Mouse (Mus musculus): ENCODE results near the gene Actr3.

Gene Actr3

DNA sequence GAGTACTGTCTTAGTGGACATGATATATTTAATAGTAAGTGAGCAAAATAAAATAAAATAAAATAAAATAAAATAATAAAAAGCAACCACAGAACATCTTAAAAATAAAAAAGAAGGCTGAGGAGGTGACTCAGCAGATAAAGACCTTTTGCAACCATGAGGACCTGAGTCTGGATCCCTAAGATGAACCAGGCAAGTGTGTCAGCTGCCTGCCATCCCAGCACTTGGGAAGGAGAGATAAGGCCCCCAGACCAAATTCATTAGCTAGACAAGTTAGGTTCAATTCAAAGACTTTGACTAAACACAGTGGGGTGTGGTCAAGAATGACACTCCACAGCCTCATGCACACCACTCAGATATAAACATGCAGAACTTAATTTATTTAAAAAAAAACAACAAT is 12.4 kb upstream of the Actr3 start:
- ChIA-PET POLR2A (interaction anchor here in 2 of 4 experiments (2.2 to 2.9 kb wide), 3 partner anchors 12 to 13 kb away, joined by 5 to 18 read pairs (median 13); partner anchors contain the start of gene Actr3 (in 2 of the 2)), CTCF (no interaction called here)

DNA sequence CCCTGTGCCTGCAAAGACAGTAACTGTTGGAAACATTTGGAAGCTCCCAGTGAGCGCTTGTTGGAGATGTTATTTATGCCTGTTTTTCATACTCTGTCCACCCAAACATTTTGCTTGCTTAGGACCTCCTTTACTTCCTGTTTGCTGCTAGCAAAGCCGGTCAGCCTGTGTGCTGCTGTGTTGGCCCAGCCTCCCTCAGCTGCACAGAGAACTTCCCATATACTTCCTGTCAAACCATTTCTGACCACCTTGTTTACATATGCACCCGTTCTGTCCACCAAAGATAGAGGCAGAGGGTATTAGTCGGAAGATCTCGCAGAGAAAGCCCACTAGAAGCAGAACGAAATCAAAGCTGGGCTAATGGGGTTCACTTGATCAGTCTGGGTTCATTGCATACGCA is 6.2 kb upstream of the Actr3 start:
- ChIA-PET POLR2A (interaction anchor here in 2 of 4 experiments (0.8 to 2.2 kb wide), 2 partner anchors 10 to 71 kb away, joined by 3 to 5 read pairs; no protein-coding TSS in a partner anchor), CTCF (interaction anchor here in 1 of 4 experiments (0.7 kb wide), 1 partner anchor 1172 kb away, joined by 4 read pairs; no protein-coding TSS in a partner anchor)

DNA sequence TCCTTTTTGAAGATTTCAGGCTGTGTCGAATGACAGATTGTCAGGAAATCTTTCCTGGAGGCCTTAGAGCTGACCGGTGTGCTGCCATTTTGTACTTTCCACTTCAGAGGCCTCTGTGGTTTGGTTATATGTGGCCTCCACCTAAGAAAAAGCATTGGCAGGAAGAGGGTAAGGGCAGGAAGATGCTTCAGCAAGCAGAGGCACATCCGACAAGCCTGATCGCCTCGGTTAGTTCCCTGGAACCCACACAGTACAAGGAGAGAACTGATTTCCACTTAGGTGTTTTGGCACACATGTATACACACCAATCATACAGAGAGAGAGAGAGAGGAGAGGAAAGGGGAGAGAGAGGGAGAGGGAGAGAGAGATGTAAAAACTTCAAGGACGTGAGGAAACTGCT is 5.7 kb upstream of the Actr3 start:
- POLR2A ChIA-PET: interaction anchor here in 2 of 4 experiments (0.8 to 2.2 kb wide), 2 partner anchors 9 to 70 kb away, joined by 3 to 5 read pairs; no protein-coding TSS in a partner anchor
- CTCF ChIA-PET: interaction anchor here in 1 of 4 experiments (0.7 kb wide), 1 partner anchor 1173 kb away, joined by 4 read pairs; no protein-coding TSS in a partner anchor

DNA sequence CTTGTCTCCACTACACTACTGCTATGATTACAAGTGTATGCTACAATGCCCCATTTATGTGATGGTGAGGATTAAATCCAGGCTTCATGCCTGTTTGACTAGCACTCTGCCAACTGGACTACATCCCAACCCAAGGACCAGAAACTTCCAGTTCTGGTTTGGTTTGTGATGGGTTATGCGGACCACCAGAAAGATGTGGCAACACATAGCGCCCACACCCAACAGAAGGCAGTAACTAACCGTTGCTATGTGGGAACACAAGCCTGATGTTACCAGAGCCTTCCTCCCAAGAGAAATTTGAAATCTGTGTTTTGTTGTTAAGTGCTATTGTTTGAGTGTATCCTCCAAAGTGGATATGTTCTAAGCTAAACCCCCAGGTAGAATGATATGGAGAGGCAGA is 4.0 kb upstream of the Actr3 start:
- ChIA-PET POLR2A (no interaction called here), CTCF (no interaction called here)

DNA sequence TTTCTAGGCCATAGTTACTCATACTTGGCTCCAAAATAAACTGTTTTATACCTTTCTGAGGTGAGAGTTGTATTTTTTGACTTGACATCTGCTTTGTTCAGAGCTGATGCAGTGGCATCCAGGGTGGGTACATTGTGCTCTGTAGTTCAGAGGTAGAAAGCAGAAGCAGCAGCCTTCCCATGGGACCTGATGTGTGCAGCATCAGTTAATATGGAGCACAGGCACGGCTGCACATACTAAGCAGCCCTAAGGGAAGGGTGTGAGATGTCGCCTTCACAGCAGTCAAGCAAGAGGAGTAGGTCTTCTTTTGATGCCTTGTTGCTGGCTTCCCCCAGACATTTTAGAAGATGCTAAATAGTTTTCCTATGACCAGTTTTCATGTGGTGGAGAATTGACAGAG is 3.3 kb upstream of the Actr3 start:
- POLR2A ChIA-PET: no interaction called here
- CTCF ChIA-PET: no interaction called here

DNA sequence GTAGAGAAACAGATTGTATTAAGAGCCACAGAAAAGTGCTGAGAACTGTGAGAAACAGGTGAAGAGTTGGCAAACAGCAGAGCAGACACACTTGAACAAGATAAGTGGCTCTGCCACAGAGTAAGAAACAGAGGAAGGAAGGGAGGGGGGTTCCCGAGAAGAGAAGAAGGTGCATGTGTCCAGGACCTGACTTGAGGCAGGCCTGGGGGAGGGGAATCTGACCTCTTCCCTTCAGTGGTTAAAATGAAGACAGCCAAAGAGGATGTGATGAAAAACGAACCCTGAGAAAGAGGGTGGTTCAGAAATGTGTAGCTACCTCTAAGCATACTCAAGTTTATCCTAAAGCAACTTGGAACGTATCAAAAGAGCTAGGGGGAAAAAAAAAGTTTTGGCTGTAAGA is 2.4 kb upstream of the Actr3 start:
- CTCF ChIA-PET: no interaction called here
- POLR2A ChIA-PET: interaction anchor here in 1 of 4 experiments (3.6 to 6.0 kb wide), 2 partner anchors 13 to 122 kb away, joined by 36 to 91 read pairs; partner anchors contain the start of gene Slc35f5

DNA sequence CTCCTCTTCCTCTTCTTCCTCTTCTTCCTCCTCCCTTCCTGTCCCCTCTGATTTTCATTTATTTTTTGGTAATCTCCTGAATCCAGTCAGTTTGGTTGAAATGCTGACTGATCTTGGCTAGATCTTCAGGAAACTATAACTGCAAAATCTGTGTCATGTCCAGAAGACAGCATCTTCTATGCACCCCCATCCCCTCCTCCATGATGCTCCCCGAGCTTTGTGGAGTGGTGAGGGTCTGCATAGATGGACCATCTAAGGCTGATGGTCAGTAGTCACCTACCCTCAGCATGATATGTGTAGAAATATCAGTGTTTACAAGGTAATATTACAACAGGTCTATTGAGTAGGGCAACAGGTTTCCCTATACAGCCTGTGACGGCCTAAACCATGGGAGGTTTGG is 1.6 kb upstream of the Actr3 start:
- ChIA-PET POLR2A (interaction anchor here in 2 of 4 experiments (1.0 to 6.0 kb wide), 7 partner anchors 8 to 123 kb away, joined by 3 to 91 read pairs (median 8); partner anchors contain the start of gene Slc35f5 (in 1 of the 2)), CTCF (no interaction called here)

DNA sequence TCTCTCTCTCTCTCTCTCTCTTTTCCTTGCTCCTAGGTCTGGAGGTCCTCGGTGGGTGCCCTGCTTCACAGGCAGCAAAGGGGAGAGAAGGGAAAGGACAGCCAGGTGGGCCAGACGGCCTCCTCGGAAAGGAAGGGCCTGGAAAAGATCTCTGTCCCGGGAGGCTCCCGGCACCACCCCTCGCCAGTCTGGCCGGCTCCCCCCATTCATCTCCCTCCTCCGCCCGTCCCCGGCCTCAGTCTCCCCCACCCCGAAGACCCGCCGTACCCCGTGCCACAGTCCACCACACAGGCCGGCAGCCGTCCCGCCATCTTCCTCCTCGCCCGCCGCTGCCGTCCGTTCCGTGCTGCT is 534 bp downstream of the Actr3 start:
- CTCF ChIA-PET: no interaction called here
- POLR2A ChIA-PET: interaction anchor here in 3 of 4 experiments (0.6 to 6.0 kb wide), 34 partner anchors 9 to 1441 kb away, joined by 3 to 101 read pairs (median 6); partner anchors contain the start of gene Slc35f5 (in 3 of the 3)

DNA sequence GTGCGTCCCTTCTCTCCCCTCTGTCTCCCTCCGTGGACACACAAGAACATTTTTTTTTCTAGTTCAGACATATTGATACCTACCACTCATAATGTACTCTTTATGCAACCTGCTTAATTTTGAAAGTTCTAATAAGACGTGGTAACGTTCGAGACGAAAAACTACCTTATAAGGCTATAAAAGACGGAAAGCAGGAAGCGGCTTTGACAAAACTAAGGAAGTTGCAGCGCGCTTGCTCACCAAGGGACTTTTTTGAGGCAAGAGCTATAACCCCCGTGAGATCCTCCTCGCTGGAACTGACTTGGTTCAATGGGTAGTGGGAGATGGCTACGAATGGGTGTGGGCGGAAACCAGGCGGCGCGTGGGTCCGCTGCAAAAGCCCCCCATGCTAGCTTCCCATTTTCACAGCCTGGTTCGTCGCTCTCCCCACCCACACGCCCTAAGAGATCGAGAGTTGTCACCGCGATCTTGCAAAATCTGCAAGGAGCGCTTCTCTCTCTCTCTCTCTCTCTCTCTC is 984 bp downstream of the Actr3 start:
- ChIA-PET CTCF (no interaction called here), POLR2A (interaction anchor here (0.6 to 6.0 kb wide), 28 partner anchors 9 to 1441 kb away, joined by 3 to 101 read pairs (median 5); partner anchors contain the start of gene Slc35f5 (in 3 of the 4))

DNA sequence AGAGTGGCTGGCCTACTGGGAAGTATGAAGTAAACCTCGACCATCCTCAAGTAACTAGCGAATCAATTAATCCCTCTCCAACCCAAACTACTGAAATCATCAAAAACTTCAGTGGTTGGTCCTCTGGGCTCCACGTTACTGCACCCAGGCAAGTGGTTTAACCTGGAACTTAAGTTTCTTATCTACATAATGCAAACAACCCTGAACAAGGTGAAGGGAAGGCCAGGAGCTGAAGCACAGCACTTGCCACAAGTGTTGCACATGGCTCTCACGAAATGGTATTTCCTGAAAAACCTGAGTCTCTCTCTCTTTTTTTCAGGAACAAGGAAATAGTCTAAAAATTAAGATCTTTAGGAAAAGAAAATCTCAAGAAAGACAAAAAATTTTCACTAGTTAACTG is 4.2 kb downstream of the Actr3 start:
- POLR2A ChIA-PET: interaction anchor here in 2 of 4 experiments (1.5 to 1.7 kb wide), 5 partner anchors 10 to 128 kb away, joined by 3 to 8 read pairs (median 5); partner anchors contain the start of gene Slc35f5 (in 1 of the 2)
- CTCF ChIA-PET: no interaction called here

DNA sequence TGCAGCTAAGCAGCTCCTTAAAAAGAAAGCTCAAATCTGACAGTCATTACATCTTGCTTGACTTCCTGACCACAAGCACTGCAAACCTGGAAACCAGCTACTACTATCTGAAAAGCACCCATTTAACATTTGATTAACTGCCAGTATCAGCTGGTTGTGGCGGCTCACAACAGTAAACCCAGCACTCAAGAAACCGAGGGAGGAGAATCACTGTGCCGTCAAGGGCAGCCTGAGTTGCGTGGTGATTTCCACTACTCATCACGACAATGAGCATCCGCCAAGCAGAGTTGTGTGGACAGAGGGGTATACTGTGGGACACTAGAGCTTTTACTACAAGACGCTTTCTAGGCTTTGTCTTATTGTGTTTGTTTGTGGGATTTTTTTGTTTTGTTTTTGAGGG is 4.8 kb downstream of the Actr3 start:
- ChIA-PET CTCF (no interaction called here), POLR2A (interaction anchor here in 3 of 4 experiments (1.2 to 1.7 kb wide), 5 partner anchors 11 to 130 kb away, joined by 3 to 8 read pairs (median 5); partner anchors contain the start of gene Slc35f5 (in 2 of the 3))

DNA sequence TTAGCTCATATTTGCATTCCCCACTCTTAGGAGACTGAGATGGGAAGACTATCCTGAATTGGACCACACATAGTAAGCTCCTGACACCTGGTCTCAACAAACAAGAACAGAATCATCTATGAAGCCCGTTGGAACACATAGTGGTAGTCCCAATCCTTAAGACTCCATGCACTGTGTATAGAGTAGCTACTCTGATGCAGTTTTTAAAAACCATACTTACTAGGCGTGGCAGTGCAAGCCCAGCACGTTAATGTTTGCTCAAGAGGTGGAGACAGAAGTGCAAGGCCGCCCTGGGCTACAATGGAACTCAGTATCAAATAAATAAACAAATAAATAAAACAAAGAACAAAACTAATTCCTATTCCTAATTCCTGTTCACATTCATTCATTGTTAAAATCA is 5.5 kb downstream of the Actr3 start:
- ChIA-PET CTCF (no interaction called here), POLR2A (interaction anchor here in 3 of 4 experiments (0.7 to 1.5 kb wide), 5 partner anchors 10 to 131 kb away, joined by 3 to 8 read pairs (median 5); partner anchors contain the start of gene Slc35f5 (in 3 of the 3))

DNA sequence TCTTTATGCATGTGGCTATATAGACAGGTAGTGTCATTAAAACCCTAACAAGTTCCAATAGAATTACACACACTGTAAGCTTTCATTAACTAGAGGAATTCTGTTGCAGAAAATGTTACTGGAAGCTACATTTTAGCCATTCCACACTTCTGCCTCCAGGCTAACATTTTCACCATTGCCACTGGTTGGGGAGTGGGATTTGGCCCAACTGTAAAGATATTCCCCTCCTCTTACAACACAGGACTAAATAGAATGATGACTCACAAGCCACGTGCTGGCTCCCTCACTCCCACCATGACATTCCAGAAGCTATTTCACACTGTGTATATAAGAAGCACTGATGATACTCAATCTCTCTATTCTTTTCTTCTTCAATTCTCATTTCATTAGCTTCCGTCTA is 7.2 kb downstream of the Actr3 start:
- POLR2A ChIA-PET: interaction anchor here in 1 of 4 experiments (1.1 to 1.4 kb wide), 3 partner anchors 10 to 132 kb away, joined by 3 to 6 read pairs (median 4); partner anchors contain the start of gene Slc35f5
- CTCF ChIA-PET: interaction anchor here in 1 of 4 experiments (0.6 kb wide), 1 partner anchor 133 kb away, joined by 3 read pairs; no protein-coding TSS in a partner anchor

DNA sequence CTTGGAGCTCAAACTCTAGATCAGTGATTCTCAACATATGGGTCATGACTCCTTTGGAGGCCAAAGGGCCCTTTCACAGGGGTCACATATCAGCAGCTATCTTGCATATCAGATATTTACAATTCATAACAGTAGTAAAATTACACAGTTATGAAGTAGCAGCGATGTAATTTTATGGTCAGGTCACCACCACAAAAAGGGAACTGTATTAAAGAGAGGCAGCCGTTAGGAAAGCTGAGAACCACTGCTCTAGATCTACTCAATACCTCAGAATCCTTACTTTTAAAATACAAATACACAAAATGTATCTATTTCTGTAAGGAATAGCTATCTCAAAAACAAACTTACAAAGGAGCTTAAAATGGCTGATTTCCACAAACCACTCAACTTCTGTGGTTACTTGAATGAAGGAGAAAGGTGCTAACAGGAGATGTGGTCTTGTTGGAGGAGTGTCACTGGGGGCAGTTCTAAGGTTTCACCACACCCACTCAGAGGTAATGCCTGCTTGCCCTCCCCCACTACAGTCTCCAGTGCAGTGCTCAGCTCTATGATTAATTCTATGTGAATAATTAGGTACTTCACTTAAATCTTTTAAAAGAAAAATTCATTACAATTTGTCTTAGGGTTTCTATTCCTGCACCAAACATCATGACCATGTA is 9.0 kb downstream of the Actr3 start:
- ChIA-PET POLR2A (interaction anchor here in 3 of 4 experiments (1.0 to 6.0 kb wide), 6 partner anchors 9 to 15 kb away, joined by 3 to 91 read pairs (median 6); partner anchors contain the start of gene Actr3 (in 3 of the 3)), CTCF (no interaction called here)

DNA sequence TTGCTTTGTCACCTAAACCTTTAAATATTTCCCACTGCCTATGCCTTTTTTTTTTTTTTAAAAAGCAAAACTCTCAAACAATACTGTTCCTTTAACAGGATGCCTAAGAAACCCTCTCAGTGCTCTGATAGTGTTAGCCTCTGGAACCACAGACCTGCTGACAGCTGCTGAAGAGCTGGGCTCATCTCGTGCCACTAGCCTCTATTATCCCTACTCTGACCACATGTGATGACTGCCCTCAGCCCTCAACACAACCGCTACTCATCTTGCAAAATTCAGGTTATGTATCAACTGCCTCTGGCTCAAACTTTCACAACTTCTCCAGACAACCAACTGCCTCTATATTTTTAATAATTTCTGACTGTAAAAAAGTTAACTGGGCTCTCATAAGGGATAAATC is 15.6 kb downstream of the Actr3 start:
- POLR2A ChIA-PET: interaction anchor here in 3 of 4 experiments (0.7 to 2.2 kb wide), 7 partner anchors 10 to 42 kb away, joined by 3 to 6 read pairs (median 5); partner anchors contain the start of gene Actr3 (in 2 of the 3)

DNA sequence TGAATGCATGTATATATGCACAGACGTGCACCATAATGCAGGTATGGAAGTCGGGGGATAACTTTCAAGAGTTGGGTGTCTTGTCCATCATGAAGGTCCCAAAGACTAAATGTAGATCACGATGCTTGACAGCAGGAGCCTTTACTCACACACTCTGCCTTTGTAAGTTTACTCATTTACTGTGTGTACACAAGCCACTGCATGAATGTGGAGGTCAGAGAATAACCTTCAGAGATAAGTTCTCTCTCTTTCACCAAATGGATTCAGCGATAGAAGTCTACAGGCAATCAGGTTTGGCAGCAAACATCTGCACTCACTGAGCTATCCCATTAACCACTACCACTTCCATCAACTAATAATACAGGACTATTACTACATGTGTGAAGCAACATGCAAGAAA is 16.8 kb downstream of the Actr3 start:
- POLR2A ChIA-PET: interaction anchor here in 1 of 4 experiments (1.8 to 3.0 kb wide), 2 partner anchors 9 to 16 kb away, joined by 4 to 19 read pairs; partner anchors contain the start of gene Actr3
- CTCF ChIA-PET: no interaction called here

More for the DNA sequence above, 15.6 kb downstream of the Actr3 start:
- CTCF ChIA-PET: no interaction called here

DNA sequence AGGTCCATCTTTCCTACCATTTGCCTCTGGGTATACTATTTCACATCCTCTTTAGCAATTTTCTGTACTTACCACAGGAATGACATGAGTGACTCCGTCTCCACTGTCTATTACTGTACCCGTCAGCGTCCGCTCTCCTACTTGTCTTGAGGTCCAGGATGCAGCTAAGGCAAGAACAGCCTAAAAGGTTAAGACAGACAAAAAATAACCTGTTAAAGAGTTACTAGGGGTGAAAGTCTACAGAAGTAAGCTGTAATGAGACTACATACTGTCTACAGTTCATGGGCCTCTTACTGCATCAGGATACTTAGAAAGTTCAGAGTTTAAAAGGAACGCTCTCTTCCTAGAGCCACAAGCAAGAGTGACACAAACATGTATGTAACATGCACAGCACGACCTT is 28.3 kb downstream of the Actr3 start:
- CTCF ChIA-PET: no interaction called here
- POLR2A ChIA-PET: interaction anchor here in 1 of 4 experiments (3.0 kb wide), 1 partner anchor 28 kb away, joined by 14 read pairs; the partner anchor contains the start of gene Actr3

DNA sequence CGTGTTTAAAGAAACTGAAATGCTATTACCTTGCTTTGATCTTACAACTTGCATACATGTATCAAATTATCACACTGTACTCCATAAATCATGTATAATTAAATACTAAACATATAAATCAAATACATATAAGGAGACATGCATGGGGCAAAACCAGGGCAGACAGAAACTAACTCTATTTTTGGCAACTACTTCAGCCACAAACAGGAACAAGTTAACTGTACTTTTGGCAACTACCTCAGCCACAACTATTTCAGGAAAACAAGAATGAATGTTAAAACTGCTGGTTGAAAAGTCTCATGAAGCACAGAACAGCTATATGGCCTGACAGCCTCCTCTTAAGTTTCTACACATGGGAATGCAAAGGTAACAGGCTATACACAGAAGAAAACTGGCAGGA is 40.1 kb downstream of the Actr3 start:
- CTCF ChIA-PET: no interaction called here
- POLR2A ChIA-PET: no interaction called here

DNA sequence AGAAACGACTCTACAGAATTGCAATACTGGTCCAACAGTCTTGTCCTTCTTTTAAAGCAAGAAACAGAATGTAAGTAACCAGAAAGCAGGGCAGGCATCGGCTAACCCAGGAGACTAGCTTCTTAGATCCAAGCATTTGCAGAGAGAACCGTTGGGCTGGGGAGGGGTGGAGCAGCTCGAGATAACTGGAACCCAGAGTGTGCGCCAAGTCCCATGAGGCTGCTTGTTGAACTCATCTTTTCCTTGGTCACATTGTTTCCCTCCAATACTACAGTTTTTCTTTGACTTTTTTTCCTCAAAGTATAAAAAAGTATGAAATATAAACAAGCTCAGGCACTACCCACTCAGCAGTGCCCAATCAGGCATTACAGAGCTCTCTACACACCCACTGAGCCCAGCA is 42.2 kb downstream of the Actr3 start:
- POLR2A ChIA-PET: interaction anchor here in 2 of 4 experiments (0.7 kb wide), 2 partner anchors 8 to 554 kb away, joined by 3 to 5 read pairs; no protein-coding TSS in a partner anchor
- CTCF ChIA-PET: interaction anchor here in 1 of 4 experiments (0.6 kb wide), 1 partner anchor 19 kb away, joined by 3 read pairs; no protein-coding TSS in a partner anchor
